Mouse (Mus musculus) heart, adult 2 months (tissue): ENCODE data around the gene Map4k5.

Experiments
- CTCF ChIP-seq: fragments of 200-600 bp; IDR thresholded peaks from 2 replicates; pipeline ENCODE4 v1.8.1; 2022; ENCODE audit warnings: antibody characterized with exemption, mild to moderate bottlenecking, moderate library complexity
- EP300 ChIP-seq: fragments of 200-500 bp; IDR thresholded peaks from 2 replicates; pipeline ENCODE4 v1.6.1; 2011; ENCODE audit warnings: low read depth, low read length, control low read depth; ENCODE audit not compliant: insufficient read depth

GRCm38 (mm10) chr12:69926716-69927115 lies 33.7 kb upstream of the Map4k5 start:
- TF ChIP-seq EP300 (no peak), CTCF (no peak)
